Mouse (Mus musculus): ENCODE results near the gene Itpkc.
A peak's percentile ranks its signal among the peaks of the same experiment; 100 is the strongest.

The Itpkc gene

GRCm38 (mm10) chr7:27165007-27165655, 63.3 kb downstream of the Itpkc start:
- no peak for DNase-seq (ENCODE audit: low spot score in 2 of 2)

DNA sequence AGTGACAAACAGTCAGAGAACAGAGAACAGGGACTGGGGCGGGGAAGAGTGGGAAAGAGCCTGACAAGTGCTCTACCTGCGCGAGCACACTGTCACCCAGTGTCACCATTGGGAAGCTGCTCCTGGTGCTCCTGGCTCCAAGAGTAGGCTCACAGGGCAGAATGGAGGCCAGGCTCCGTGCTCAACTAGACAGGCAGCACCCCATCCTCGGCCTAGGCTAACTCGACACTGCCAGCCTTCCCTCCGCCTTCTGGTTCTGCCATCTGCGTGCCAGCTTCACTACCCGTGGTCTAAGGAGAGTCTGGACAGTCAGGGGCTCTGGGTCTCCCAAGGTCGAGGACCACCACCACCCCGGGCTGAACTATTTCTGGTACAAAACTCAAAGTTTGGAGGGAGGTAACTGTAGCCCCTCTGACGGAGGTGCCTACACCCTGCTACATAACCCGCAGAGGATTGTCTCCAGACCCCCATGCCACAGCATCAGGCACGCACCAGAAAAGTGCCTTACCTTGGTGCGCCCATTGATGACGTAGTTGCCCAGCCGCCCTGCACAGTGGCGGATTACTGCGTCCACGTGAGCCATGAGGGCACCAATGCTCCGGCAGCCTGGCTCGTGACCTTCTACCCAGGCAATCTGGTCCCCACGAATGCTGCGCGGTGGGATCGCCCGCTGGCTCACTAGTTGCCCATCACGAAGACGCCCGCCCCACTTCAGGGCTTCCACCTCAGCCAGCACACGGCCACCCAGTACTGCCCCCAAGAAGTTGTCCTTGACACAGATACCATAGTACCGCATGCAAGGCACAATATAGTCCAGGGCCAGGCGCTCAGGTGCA, 64.1 kb downstream of the Itpkc start:
- DNase-seq (ENCODE audit: low spot score in 2 of 2), result no peak

- DNase-seq (ENCODE audit: low spot score in 2 of 2), result no peak
Measured at GRCm38 (mm10) chr7:27163450-27163805, 65.0 kb downstream of the Itpkc start.

DNA sequence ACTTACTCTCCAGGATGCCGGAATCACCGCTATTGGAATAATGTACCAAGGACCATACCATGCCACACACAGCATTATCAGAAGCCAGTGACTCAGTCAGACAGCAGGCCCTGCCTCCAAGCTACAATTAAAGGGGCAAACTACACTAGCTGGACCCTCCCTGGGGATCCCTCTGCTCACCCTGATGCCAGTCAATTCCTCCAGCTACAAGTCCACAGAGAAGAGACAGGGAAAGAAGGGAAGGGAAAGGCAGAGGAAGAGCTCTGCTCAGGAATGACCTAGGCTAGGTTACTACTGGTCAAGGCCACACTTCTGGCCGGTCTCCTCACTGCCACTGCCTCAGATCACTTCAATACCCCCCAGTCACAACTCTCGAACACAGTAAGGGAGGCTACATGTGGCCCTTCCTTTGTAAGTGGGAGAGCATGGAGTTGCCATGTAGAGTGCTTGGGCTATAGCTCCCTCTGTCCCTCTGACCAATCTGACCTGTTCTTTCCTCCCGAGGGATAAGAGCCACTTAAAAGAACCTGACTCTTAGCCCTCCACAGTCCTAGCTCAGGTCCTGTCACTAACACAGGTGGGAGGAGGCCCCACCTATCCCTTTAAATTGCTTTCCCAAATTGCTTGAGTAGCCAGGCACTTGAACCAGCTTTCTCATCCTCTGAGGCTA, 65.5 kb downstream of the Itpkc start:
- no peak for DNase-seq (ENCODE audit: low spot score in 2 of 2)

DNA sequence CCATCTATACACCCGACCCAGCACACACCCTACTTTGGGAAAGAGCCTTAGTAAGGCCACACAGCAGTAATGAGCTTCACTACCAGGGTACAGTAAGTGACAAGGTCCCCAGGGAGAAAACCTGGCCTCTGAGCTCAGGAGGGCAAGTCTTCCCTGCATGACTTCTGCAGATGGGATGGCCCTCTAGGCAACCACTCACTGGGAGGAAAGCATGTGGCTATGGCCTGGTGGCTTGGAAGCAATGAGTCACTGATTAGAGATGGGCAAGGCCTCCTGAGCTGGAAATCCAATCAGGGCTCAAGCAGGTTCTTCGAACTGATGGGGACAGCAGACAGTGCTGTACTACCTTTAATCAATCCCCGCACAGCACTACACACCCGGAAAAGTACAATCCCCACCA, 66.7 kb downstream of the Itpkc start:
- DNase-seq (ENCODE audit: low spot score in 2 of 2), result no peak

GRCm38 (mm10) chr7:27160921-27161320, 67.5 kb downstream of the Itpkc start:
- no peak for DNase-seq (ENCODE audit: low spot score in 2 of 2)

DNA sequence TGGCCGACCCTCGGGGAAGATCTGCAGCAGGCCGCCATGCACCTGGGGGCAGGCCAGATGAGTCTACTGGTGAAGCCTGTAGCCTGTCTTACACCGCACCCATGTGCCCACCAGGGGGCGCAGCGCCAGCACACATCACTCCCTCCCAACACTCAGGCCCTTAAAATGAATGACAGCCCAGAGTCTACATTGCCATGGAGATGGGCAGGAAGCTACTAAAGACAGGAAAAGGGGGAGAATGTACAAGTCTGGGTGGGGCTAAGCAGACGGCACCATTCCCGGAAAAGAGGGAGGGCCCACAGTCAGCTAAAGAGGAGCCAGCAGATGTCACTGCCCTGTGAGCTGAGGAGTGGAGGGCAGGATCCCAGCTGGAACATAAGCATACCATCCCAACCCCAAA, 68.6 kb downstream of the Itpkc start:
- DNase-seq (ENCODE audit: low spot score in 2 of 2), result peak; percentile 81 to 91

GRCm38 (mm10) chr7:27159256-27159655, 69.2 kb downstream of the Itpkc start:
- no peak for DNase-seq (ENCODE audit: low spot score in 2 of 2)

GRCm38 (mm10) chr7:27158171-27158570, 70.3 kb downstream of the Itpkc start:
- DNase-seq (ENCODE audit: low spot score in 2 of 2), result no peak

All from urinary bladder, postnatal 4 days (tissue).